Mouse (Mus musculus): Measurements from ENCODE around the gene Nrip1. TPM values are rescaled to one million over a fixed set of nuclear protein-coding genes. Genes with fewer than 3 reads are reported as not detected.

The Nrip1 gene
- polyA plus RNA-seq, 1 experiment from 2014 or later: 52.6 TPM

GRCm38 (mm10) chr16:76321527-76322165, 52.0 kb downstream of the Nrip1 start:
- H3K9ac ChIP-seq: no peak overlapping the region
- ATAC-seq (ENCODE audit: insufficient number of reproducible peaks, insufficient read depth, low FRiP score, low TSS enrichment): no peak
- no peaks in the 10 kb centered on the region for H3K36me3 ChIP-seq
- no peak overlapping the region for H3K4me3 ChIP-seq
- H3K4me2 ChIP-seq (replicated peaks): peak overlapping the region; percentile 5; the same call in 1 of the 2 replicates
- H3K27me3 ChIP-seq: no peaks in the 10 kb centered on the region
- peaks cover 29% of the 10 kb centered on the region for H3K4me1 ChIP-seq
- peak overlapping the region; percentile 12; the same call in 1 of the 2 replicates for H3K27ac ChIP-seq
- no peaks in the 10 kb centered on the region for H3K9me3 ChIP-seq
- WGBS: 5% methylated on average over 11 of the region's 11 CpGs

DNA sequence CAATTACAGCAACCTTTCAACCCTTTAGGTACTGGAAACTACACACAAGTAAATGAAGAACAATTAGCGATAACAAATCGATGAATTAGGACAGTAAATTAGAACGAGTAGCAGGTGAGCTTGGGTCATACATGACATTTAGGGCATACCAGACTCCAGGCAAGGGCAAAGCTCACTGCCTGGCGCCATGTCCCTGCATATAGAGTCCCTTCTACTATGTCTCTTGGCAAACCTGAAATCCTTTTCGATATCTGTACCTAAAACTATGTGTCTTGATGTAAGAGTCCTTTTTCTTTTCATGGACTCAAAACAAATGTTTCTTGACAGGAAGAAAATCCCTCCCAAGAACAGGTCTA, 53.5 kb downstream of the Nrip1 start:
- H3K9ac ChIP-seq: no peak overlapping the region
- H3K27me3 ChIP-seq: no peaks in the 10 kb centered on the region
- H3K4me2 ChIP-seq (replicated peaks): no peak overlapping the region
- no peak for ATAC-seq (ENCODE audit: insufficient number of reproducible peaks, insufficient read depth, low FRiP score, low TSS enrichment)
- H3K4me3 ChIP-seq: no peak overlapping the region
- peaks cover 29% of the 10 kb centered on the region for H3K4me1 ChIP-seq
- H3K9me3 ChIP-seq: no peaks in the 10 kb centered on the region
- WGBS: 48% methylated on average over 5 of the region's 5 CpGs
- H3K36me3 ChIP-seq: no peaks in the 10 kb centered on the region
- H3K27ac ChIP-seq: no peak overlapping the region

DNA sequence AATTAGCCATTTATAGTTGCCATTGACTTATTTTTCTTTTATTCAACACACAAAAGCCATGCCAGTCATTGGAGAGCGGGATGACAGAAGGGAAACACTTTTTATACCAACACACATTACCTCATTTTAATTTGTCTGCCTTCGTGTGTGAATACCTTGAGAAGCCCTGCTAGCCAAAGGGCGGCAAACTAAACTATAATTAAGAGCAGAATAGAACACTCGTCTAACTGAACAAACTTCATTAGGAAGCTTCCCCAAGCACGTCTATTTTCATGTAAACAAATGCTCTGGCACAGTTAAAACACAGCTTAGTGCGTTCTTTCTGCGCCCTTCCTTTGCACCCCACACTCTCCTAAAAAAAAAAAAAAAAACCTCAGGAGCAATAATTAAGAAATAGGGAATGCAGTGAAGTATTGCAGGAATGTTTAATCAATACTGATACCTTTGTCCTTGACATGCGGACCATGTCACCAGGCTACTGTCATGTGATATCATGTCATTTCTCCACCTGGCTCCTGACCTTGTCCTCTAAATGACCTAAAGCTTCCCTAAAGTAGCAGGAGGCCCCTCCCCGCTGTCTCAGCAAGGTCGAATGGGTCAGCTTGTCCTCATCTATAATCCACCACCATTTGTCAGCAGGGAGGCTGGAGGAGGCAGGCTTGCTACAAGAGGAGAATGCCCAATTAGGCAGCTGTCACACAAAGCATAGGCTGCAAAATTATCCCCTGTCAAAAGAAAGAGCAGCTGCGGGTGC, 54.1 kb downstream of the Nrip1 start:
- Histone ChIP-seq H3K27me3 (no peaks in the 10 kb centered on the region), H3K36me3 (no peaks in the 10 kb centered on the region), H3K9me3 (no peaks in the 10 kb centered on the region), H3K4me2 (replicated peaks) (no peak overlapping the region), H3K4me1 (peaks cover 29% of the 10 kb centered on the region), H3K27ac (no peak overlapping the region), H3K4me3 (no peak overlapping the region), H3K9ac (no peak overlapping the region)
- 32% methylated on average over 11 of the region's 11 CpGs for WGBS
- ATAC-seq (ENCODE audit: insufficient number of reproducible peaks, insufficient read depth, low FRiP score, low TSS enrichment): peak; percentile 48; the same call in 1 of the 2 replicates

GRCm38 (mm10) chr16:76318331-76318922, 55.2 kb downstream of the Nrip1 start:
- no peak overlapping the region for H3K4me2 ChIP-seq (replicated peaks)
- 76% methylated on average over 13 of the region's 13 CpGs for WGBS
- H3K27me3 ChIP-seq: no peaks in the 10 kb centered on the region
- no peak overlapping the region for H3K9ac ChIP-seq
- H3K27ac ChIP-seq: no peak overlapping the region
- no peaks in the 10 kb centered on the region for H3K36me3 ChIP-seq
- no peak overlapping the region for H3K4me3 ChIP-seq
- H3K4me1 ChIP-seq: peaks cover 29% of the 10 kb centered on the region
- no peak for ATAC-seq (ENCODE audit: insufficient number of reproducible peaks, insufficient read depth, low FRiP score, low TSS enrichment)
- H3K9me3 ChIP-seq: no peaks in the 10 kb centered on the region

- no peak for ATAC-seq (ENCODE audit: insufficient number of reproducible peaks, insufficient read depth, low FRiP score, low TSS enrichment)
- no peak overlapping the region for H3K4me2 ChIP-seq (replicated peaks)
- 79% methylated on average over 22 of the region's 22 CpGs for WGBS
- no peaks in the 10 kb centered on the region for H3K27me3 ChIP-seq
- H3K27ac ChIP-seq: no peak overlapping the region
- no peaks in the 10 kb centered on the region for H3K9me3 ChIP-seq
- H3K4me1 ChIP-seq: peaks cover 24% of the 10 kb centered on the region
- H3K36me3 ChIP-seq: no peaks in the 10 kb centered on the region
- no peak overlapping the region for H3K9ac ChIP-seq
- H3K4me3 ChIP-seq: no peak overlapping the region
Measured at GRCm38 (mm10) chr16:76316940-76317822, 56.4 kb downstream of the Nrip1 start.

DNA sequence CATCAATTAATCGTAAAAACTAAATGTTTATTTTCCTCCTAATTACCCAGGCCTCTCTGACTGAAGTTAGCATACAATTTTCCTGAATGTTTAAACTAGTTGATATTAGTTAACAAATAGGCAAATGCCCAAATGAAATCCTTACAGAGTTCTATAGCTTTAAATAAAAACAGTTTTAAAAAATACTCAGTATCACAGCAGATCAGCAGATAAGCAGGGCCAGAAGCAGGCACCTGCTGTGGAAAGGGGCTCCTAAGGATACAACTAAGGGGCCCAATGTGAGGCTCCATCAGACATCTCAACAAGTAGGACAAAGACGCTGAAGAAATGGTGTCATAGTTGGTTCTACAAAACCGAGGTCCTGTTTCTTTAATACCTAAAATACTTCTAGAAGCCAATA, 58.0 kb downstream of the Nrip1 start:
- ATAC-seq (ENCODE audit: insufficient number of reproducible peaks, insufficient read depth, low FRiP score, low TSS enrichment): no peak

DNA sequence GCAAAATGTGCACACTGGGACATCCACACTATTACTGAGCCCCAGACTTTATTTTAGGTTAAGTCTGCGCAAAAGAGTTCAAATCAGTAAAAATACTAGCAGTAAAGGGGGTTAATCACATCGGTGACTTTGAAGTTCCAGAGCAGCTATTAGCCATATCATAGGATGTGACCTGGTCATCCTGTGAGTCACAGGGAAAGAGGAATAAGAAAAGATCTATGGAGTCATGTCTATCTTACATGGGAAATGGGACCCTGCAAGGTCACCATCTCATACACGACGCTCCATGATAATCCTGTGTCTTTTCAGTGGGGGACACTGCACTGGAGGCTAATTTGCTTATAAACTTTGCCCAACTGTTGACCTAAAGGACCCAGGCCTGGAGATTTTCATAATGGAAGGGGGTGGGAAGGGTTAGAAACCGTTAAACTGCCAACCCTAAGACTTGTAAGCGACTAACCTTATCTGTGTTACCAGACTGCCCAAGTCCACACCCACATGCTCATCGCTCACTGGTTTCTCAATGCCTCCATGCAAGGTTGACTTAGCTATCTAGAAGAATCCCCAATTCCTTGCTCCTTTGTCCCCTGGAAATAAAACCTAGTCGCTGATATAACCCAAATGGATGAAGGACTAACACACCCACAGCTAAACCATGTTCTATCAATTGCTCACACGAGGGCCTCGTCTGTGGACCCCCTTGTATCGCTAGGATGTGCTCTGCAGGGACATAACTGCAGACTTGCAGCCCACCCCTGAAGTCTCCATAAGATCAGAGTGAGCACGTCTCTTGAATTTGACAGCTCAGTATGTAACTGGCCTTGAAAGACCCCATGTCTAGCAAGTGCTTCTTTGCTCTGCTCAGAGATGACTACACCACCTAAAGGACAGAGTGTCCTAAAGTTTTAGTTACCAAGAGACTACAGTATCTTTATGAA, 59.3 kb downstream of the Nrip1 start:
- H3K4me3 ChIP-seq: no peak overlapping the region
- H3K9me3 ChIP-seq: no peaks in the 10 kb centered on the region
- H3K4me2 ChIP-seq (replicated peaks): no peak overlapping the region
- no peak overlapping the region for H3K27ac ChIP-seq
- WGBS: 86% methylated on average over 12 of the region's 12 CpGs
- H3K27me3 ChIP-seq: no peaks in the 10 kb centered on the region
- no peak for ATAC-seq (ENCODE audit: insufficient number of reproducible peaks, insufficient read depth, low FRiP score, low TSS enrichment)
- H3K9ac ChIP-seq: no peak overlapping the region
- H3K4me1 ChIP-seq: peaks cover 4% of the 10 kb centered on the region; the same call in 1 of the 2 replicates
- H3K36me3 ChIP-seq: 0 out of 2 replicates have a peak, but pooled peaks cover 4% of the 10 kb centered on the region

More for the DNA sequence above, 58.0 kb downstream of the Nrip1 start:
- H3K36me3 ChIP-seq: no peaks in the 10 kb centered on the region
- peaks cover 11% of the 10 kb centered on the region for H3K4me1 ChIP-seq
- no peak overlapping the region for H3K4me2 ChIP-seq (replicated peaks)
- H3K9ac ChIP-seq: no peak overlapping the region
- no peaks in the 10 kb centered on the region for H3K27me3 ChIP-seq
- no peak overlapping the region for H3K27ac ChIP-seq
- H3K4me3 ChIP-seq: no peak overlapping the region
- WGBS: 98% methylated on average over 3 of the region's 3 CpGs
- no peaks in the 10 kb centered on the region for H3K9me3 ChIP-seq

DNA sequence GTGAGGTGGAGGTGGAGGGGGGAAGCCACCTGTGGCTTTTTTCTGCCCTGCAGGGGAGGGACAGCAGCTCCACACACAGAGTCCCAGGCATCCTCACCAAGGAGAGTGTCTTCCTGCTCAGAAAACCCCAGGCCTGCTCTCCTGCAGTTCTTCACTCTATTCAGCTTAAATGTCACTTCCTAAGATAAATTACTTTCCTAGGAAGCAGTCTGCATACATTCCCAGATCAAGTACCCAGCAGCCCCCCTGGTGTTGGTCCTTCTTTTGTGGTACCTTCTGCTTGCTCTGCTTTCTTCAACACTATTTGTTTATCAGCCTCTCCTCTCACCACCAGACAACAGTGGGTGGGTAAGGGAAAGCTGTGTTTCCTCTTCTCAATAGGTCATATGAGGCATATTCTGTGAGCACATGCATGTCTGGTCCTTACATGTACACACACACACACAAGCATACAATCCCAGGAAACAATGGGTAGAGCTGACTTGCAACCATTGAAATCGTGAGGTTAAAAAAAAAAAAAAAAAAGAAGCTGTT, 60.7 kb downstream of the Nrip1 start:
- WGBS: 58% methylated on average over 1 of the region's 1 CpGs
- Histone ChIP-seq H3K9me3 (no peaks in the 10 kb centered on the region), H3K4me1 (no peaks in the 10 kb centered on the region), H3K27me3 (no peaks in the 10 kb centered on the region), H3K36me3 (0 out of 2 replicates have a peak, but pooled peaks cover 4% of the 10 kb centered on the region), H3K4me3 (no peak overlapping the region), H3K9ac (no peak overlapping the region), H3K4me2 (replicated peaks) (no peak overlapping the region), H3K27ac (no peak overlapping the region)
- no peak for ATAC-seq (ENCODE audit: insufficient number of reproducible peaks, insufficient read depth, low FRiP score, low TSS enrichment)

DNA sequence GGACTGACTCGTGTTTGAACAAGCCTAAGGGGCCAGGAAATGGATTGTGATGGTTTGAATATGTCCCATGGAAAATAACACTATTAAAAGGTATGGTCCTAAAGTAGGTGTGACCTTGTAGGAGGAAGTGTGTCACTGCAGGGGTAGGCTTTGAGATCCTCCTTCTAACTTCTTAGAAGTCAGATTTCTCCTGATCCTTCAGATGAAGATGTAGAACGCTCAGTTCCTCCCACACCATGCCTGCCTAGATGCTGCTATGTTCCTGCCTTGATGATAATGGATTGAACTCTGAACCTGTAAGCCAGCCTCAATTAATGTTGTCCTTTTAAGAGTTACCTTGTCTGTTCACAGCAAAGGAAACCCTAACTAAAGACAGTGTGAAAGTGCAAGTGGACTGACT, 62.8 kb downstream of the Nrip1 start:
- ATAC-seq (ENCODE audit: insufficient number of reproducible peaks, insufficient read depth, low FRiP score, low TSS enrichment): no peak
- Histone ChIP-seq H3K4me3 (no peak overlapping the region), H3K9ac (no peak overlapping the region), H3K4me2 (replicated peaks) (no peak overlapping the region), H3K27me3 (no peaks in the 10 kb centered on the region), H3K27ac (no peak overlapping the region), H3K9me3 (no peaks in the 10 kb centered on the region), H3K4me1 (no peaks in the 10 kb centered on the region), H3K36me3 (0 out of 2 replicates have a peak, but pooled peaks cover 4% of the 10 kb centered on the region)
- WGBS: 75% methylated on average over 2 of the region's 2 CpGs

- H3K4me2 ChIP-seq (replicated peaks): no peak overlapping the region
- H3K9ac ChIP-seq: no peak overlapping the region
- H3K4me3 ChIP-seq: no peak overlapping the region
- H3K36me3 ChIP-seq: 0 out of 2 replicates have a peak, but pooled peaks cover 4% of the 10 kb centered on the region
- WGBS: 74% methylated on average over 8 of the region's 8 CpGs
- no peaks in the 10 kb centered on the region for H3K9me3 ChIP-seq
- no peak overlapping the region for H3K27ac ChIP-seq
- ATAC-seq (ENCODE audit: insufficient number of reproducible peaks, insufficient read depth, low FRiP score, low TSS enrichment): no peak
- H3K4me1 ChIP-seq: no peaks in the 10 kb centered on the region
- no peaks in the 10 kb centered on the region for H3K27me3 ChIP-seq
Measured at GRCm38 (mm10) chr16:76310286-76310685, 63.3 kb downstream of the Nrip1 start.

Measured in embryonic facial prominence, embryonic 12.5 days (tissue).